Mouse (Mus musculus) splenic B cell, adult 2 months (primary cell): ENCODE measurements at regions not wholly inside any gene's neighbourhood (a gene's known extent, or its start where the extent isn't known, plus 50 kb on each side); places are given as distances from the start of the nearest gene placed in this dataset.
"Not testable (repeated sequence)": the region's sequence is repeated elsewhere in the genome, so short reads cannot be mapped to it uniquely, and the experiment has no call there.

Experiments
- DNase-seq: peaks from one replicate; pipeline ENCODE4 v3.0.0-alpha.2; 2011; ENCODE audit warnings: low read depth, low spot score
- H3K27me3 ChIP-seq: 2 replicates; pipeline ENCODE4 v1.6.1; 2012; ENCODE audit warnings: mild to moderate bottlenecking, low read length, moderate library complexity, mixed read lengths; ENCODE audit not compliant: control insufficient read depth, poor library complexity, insufficient read depth, severe bottlenecking
- H3K36me3 ChIP-seq: 2 replicates; pipeline ENCODE4 v1.6.1; 2012; ENCODE audit warnings: mild to moderate bottlenecking, low read length, moderate library complexity, mixed read lengths; ENCODE audit not compliant: control insufficient read depth, poor library complexity, insufficient read depth, severe bottlenecking

- H3K27me3 ChIP-seq, H3K36me3 ChIP-seq, DNase-seq: not testable (repeated sequence)
Observed at GRCm38 (mm10) chr2:3921084-3921483, 96.4 kb upstream of the Frmd4a start.

- H3K27me3 ChIP-seq, result no peaks in the 10 kb centered on the region
- peak; percentile 3 for DNase-seq
- H3K36me3 ChIP-seq, result no peaks in the 10 kb centered on the region
Observed at GRCm38 (mm10) chr2:3922739-3923138, 94.8 kb upstream of the Frmd4a start.

GRCm38 (mm10) chr2:3924696-3925095 lies 92.8 kb upstream of the Frmd4a start:
- Histone ChIP-seq H3K36me3 (no peaks in the 10 kb centered on the region), H3K27me3 (no peaks in the 10 kb centered on the region)
- no peak for DNase-seq

GRCm38 (mm10) chr2:3925199-3925598 lies 92.3 kb upstream of the Frmd4a start:
- DNase-seq, result no peak
- H3K36me3 ChIP-seq, result no peaks in the 10 kb centered on the region
- H3K27me3 ChIP-seq, result no peaks in the 10 kb centered on the region

GRCm38 (mm10) chr2:3926129-3926528 lies 91.4 kb upstream of the Frmd4a start:
- DNase-seq, result no peak
- no peaks in the 10 kb centered on the region for H3K27me3 ChIP-seq
- H3K36me3 ChIP-seq, result no peaks in the 10 kb centered on the region

- Histone ChIP-seq H3K36me3 (no peaks in the 10 kb centered on the region), H3K27me3 (no peaks in the 10 kb centered on the region)
- no peak for DNase-seq
Observed at GRCm38 (mm10) chr2:3927141-3927810, 90.2 kb upstream of the Frmd4a start.

- no peak for DNase-seq
- Histone ChIP-seq H3K36me3 (no peaks in the 10 kb centered on the region), H3K27me3 (no peaks in the 10 kb centered on the region)
Observed at GRCm38 (mm10) chr2:3927853-3928252, 89.7 kb upstream of the Frmd4a start.

- DNase-seq, result no peak
- H3K36me3 ChIP-seq, result no peaks in the 10 kb centered on the region
- no peaks in the 10 kb centered on the region for H3K27me3 ChIP-seq
Observed at GRCm38 (mm10) chr2:3930650-3931049, 86.9 kb upstream of the Frmd4a start.

- no peak for DNase-seq
- Histone ChIP-seq H3K36me3 (no peaks in the 10 kb centered on the region), H3K27me3 (no peaks in the 10 kb centered on the region)
Observed at GRCm38 (mm10) chr2:3940786-3941185, 76.7 kb upstream of the Frmd4a start.

GRCm38 (mm10) chr2:3941496-3941895 lies 76.0 kb upstream of the Frmd4a start:
- Histone ChIP-seq H3K36me3 (no peaks in the 10 kb centered on the region), H3K27me3 (no peaks in the 10 kb centered on the region)
- DNase-seq, result no peak

- no peaks in the 10 kb centered on the region for H3K36me3 ChIP-seq
- DNase-seq, result no peak
Observed at GRCm38 (mm10) chr2:3947432-3947831, 70.1 kb upstream of the Frmd4a start.

GRCm38 (mm10) chr2:3948331-3948730 lies 69.2 kb upstream of the Frmd4a start:
- H3K36me3 ChIP-seq, result no peaks in the 10 kb centered on the region
- no peaks in the 10 kb centered on the region for H3K27me3 ChIP-seq
- DNase-seq, result no peak

More at GRCm38 (mm10) chr2:3947432-3947831, 70.1 kb upstream of the Frmd4a start:
- H3K27me3 ChIP-seq, result no peaks in the 10 kb centered on the region

GRCm38 (mm10) chr2:3957491-3957890 lies 60.0 kb upstream of the Frmd4a start:
- no peaks in the 10 kb centered on the region for H3K36me3 ChIP-seq
- DNase-seq, result no peak
- H3K27me3 ChIP-seq, result no peaks in the 10 kb centered on the region

GRCm38 (mm10) chr2:3958065-3958641 lies 59.4 kb upstream of the Frmd4a start:
- no peak for DNase-seq

GRCm38 (mm10) chr2:3958711-3959110 lies 58.8 kb upstream of the Frmd4a start:
- Histone ChIP-seq H3K36me3 (no peaks in the 10 kb centered on the region), H3K27me3 (no peaks in the 10 kb centered on the region)
- DNase-seq, result no peak

More at GRCm38 (mm10) chr2:3958065-3958641, 59.4 kb upstream of the Frmd4a start:
- Histone ChIP-seq H3K27me3 (no peaks in the 10 kb centered on the region), H3K36me3 (no peaks in the 10 kb centered on the region)

- no peaks in the 10 kb centered on the region for H3K27me3 ChIP-seq
- H3K36me3 ChIP-seq, result no peaks in the 10 kb centered on the region
- no peak for DNase-seq
Observed at GRCm38 (mm10) chr2:3959181-3959580, 58.3 kb upstream of the Frmd4a start.
